Mouse (Mus musculus) midbrain, embryonic 11.5 days (tissue): ENCODE measurements at regions not wholly inside any gene's neighbourhood (a gene's known extent, or its start where the extent isn't known, plus 50 kb on each side); places are given as distances from the start of the nearest gene placed in this dataset.
A peak's percentile ranks its signal among the peaks of the same experiment; 100 is the strongest.
"Not testable (repeated sequence)": the region's sequence is repeated elsewhere in the genome, so short reads cannot be mapped to it uniquely, and the experiment has no call there.

Experiments used
- ATAC-seq: fragments of 200-750 bp; cut with Nextera tagmentation; 2 replicates; pipeline ENCODE4 v1.8.0; 2017; ENCODE audit warnings: moderate TSS enrichment, moderate library complexity; ENCODE audit not compliant: low FRiP score
- DNase-seq: peaks from one replicate; pipeline ENCODE4 v3.0.0; 2015; ENCODE audit warnings: low spot score; ENCODE audit errors: missing footprints
- H3K27ac ChIP-seq: fragments of 300-500 bp; sonication (generic); 2 replicates; pipeline ENCODE4 v1.5.1; 2014; ENCODE audit warnings: low read depth, low read length
- H3K27me3 ChIP-seq: fragments of 300-500 bp; sonication (generic); 2 replicates; pipeline ENCODE4 v1.6.1; 2014; ENCODE audit warnings: mild to moderate bottlenecking, low read length, moderate library complexity, mixed read lengths; ENCODE audit not compliant: control insufficient read depth, insufficient read depth
- H3K36me3 ChIP-seq: fragments of 300-500 bp; sonication (generic); 2 replicates; pipeline ENCODE4 v1.6.1; 2014; ENCODE audit warnings: mild to moderate bottlenecking, low read length, moderate library complexity, mixed read lengths; ENCODE audit not compliant: control insufficient read depth, insufficient read depth
- H3K4me1 ChIP-seq: fragments of 300-500 bp; sonication (generic); 2 replicates; pipeline ENCODE4 v1.6.1; 2014; ENCODE audit warnings: low read length; ENCODE audit not compliant: control insufficient read depth, insufficient read depth
- H3K4me2 ChIP-seq: fragments of 300-500 bp; sonication (generic); 2 replicates; pipeline ENCODE4 v1.6.1; 2014; ENCODE audit warnings: mild to moderate bottlenecking, moderate library complexity
- H3K4me3 ChIP-seq: fragments of 300-500 bp; sonication (generic); 2 replicates; pipeline ENCODE4 v1.5.1; 2014; ENCODE audit warnings: low read depth, low read length
- H3K9ac ChIP-seq: fragments of 300-500 bp; sonication (generic); 2 replicates; pipeline ENCODE4 v1.6.1; 2014; ENCODE audit warnings: low read length
- H3K9me3 ChIP-seq: fragments of 300-500 bp; sonication (generic); 2 replicates; pipeline ENCODE4 v1.6.1; 2016; ENCODE audit warnings: low read length; ENCODE audit not compliant: control insufficient read depth
- WGBS: fragments of 180-500 bp; shearing (Covaris S2); extraction: QIAGEN DNeasy Blood & Tissue Kit; methylation state at CpG from one replicate; pipeline ENCODE4 v1.1.7; 2014; 5-methylcytosine and 5-hydroxymethylcytosine counted together

GRCm38 (mm10) chr1:43299490-43300302 lies 102.9 kb upstream of the Fhl2 start:
- H3K4me2 ChIP-seq: no peak overlapping the region
- H3K4me1 ChIP-seq: no peaks in the 10 kb centered on the region
- peak; percentile 68 for ATAC-seq
- no peak overlapping the region for H3K4me3 ChIP-seq
- no peaks in the 10 kb centered on the region for H3K36me3 ChIP-seq
- no peaks in the 10 kb centered on the region for H3K9me3 ChIP-seq
- peak; percentile 86 for DNase-seq
- WGBS: 56% methylated on average over 7 of the region's 7 CpGs
- H3K9ac ChIP-seq: no peak overlapping the region
- H3K27ac ChIP-seq: no peak overlapping the region
- no peaks in the 10 kb centered on the region for H3K27me3 ChIP-seq

GRCm38 (mm10) chr1:43300676-43301075 lies 103.9 kb upstream of the Fhl2 start:
- no peaks in the 10 kb centered on the region for H3K36me3 ChIP-seq
- no peaks in the 10 kb centered on the region for H3K27me3 ChIP-seq
- H3K4me1 ChIP-seq: no peaks in the 10 kb centered on the region
- 88% methylated on average over 5 of the region's 5 CpGs for WGBS
- H3K9me3 ChIP-seq: no peaks in the 10 kb centered on the region
- H3K4me3 ChIP-seq: no peak overlapping the region
- DNase-seq: no peak
- no peak overlapping the region for H3K4me2 ChIP-seq
- H3K27ac ChIP-seq: no peak overlapping the region
- no peak overlapping the region for H3K9ac ChIP-seq
- no peak for ATAC-seq

- H3K9me3 ChIP-seq: no peaks in the 10 kb centered on the region
- no peak overlapping the region for H3K4me2 ChIP-seq
- H3K4me3 ChIP-seq: no peak overlapping the region
- H3K9ac ChIP-seq: no peak overlapping the region
- H3K27ac ChIP-seq: no peak overlapping the region
- no peaks in the 10 kb centered on the region for H3K4me1 ChIP-seq
- no peaks in the 10 kb centered on the region for H3K27me3 ChIP-seq
- 84% methylated on average over 7 of the region's 7 CpGs for WGBS
- H3K36me3 ChIP-seq: no peaks in the 10 kb centered on the region
- DNase-seq (no peak), ATAC-seq (no peak)
Measured at GRCm38 (mm10) chr1:43301866-43302571, 105.2 kb upstream of the Fhl2 start.

GRCm38 (mm10) chr1:43302657-43303056 lies 105.9 kb upstream of the Fhl2 start:
- Histone ChIP-seq H3K27me3 (no peaks in the 10 kb centered on the region), H3K9ac (no peak overlapping the region), H3K27ac (no peak overlapping the region), H3K4me2 (no peak overlapping the region), H3K4me1 (no peaks in the 10 kb centered on the region), H3K4me3 (no peak overlapping the region), H3K36me3 (no peaks in the 10 kb centered on the region), H3K9me3 (no peaks in the 10 kb centered on the region)
- DNase-seq (no peak), ATAC-seq (no peak)
- 84% methylated on average over 7 of the region's 7 CpGs for WGBS

GRCm38 (mm10) chr1:43305349-43306278 lies 108.8 kb upstream of the Fhl2 start:
- 73% methylated on average over 9 of the region's 9 CpGs for WGBS
- Histone ChIP-seq H3K27me3 (no peaks in the 10 kb centered on the region), H3K36me3 (no peaks in the 10 kb centered on the region), H3K4me2 (no peak overlapping the region), H3K4me1 (no peaks in the 10 kb centered on the region), H3K4me3 (no peak overlapping the region), H3K9me3 (no peaks in the 10 kb centered on the region), H3K9ac (no peak overlapping the region), H3K27ac (no peak overlapping the region)
- ATAC-seq: no peak
- no peak for DNase-seq

GRCm38 (mm10) chr1:43310711-43311695 lies 114.2 kb upstream of the Fhl2 start:
- no peak overlapping the region for H3K4me3 ChIP-seq
- H3K27ac ChIP-seq: no peak overlapping the region
- no peaks in the 10 kb centered on the region for H3K4me1 ChIP-seq
- DNase-seq (no peak), ATAC-seq (no peak)
- H3K36me3 ChIP-seq: no peaks in the 10 kb centered on the region
- no peaks in the 10 kb centered on the region for H3K9me3 ChIP-seq
- 78% methylated on average over 16 of the region's 16 CpGs for WGBS
- H3K4me2 ChIP-seq: no peak overlapping the region
- no peaks in the 10 kb centered on the region for H3K27me3 ChIP-seq
- no peak overlapping the region for H3K9ac ChIP-seq

GRCm38 (mm10) chr1:43316331-43316730 lies 119.5 kb upstream of the Fhl2 start:
- ATAC-seq, H3K4me3 ChIP-seq, DNase-seq, H3K4me1 ChIP-seq, H3K9ac ChIP-seq, H3K27ac ChIP-seq, H3K4me2 ChIP-seq, H3K27me3 ChIP-seq, H3K36me3 ChIP-seq, H3K9me3 ChIP-seq: not testable (repeated sequence)
- 83% methylated on average over 12 of the region's 12 CpGs for WGBS
